Mouse (Mus musculus) embryonic stem cell, embryonic (primary cell): ENCODE measurements around the gene Ube2m.

Experiments
- CTCF ChIA-PET, 4 experiments: fragments of 300-600 bp in 2 of 4; fragments of 350-600 bp in 2 of 4; sonication (Branson Sonifier 250); formaldehyde crosslinking; loops; one replicate each; lab custom pipeline; 2022; ENCODE audit warnings: inconsistent platforms in 2 of 4; lab: Charles Lee
- POLR2A ChIA-PET, 4 experiments: fragments of 300-600 bp in 2 of 4; fragments of 350-600 bp in 2 of 4; sonication (Branson Sonifier 250); formaldehyde crosslinking; loops; one replicate each; lab custom pipeline; 2022; ENCODE audit warnings: antibody characterized with exemption in 4 of 4, inconsistent platforms in 1 of 4; lab: Charles Lee

The Ube2m gene

GRCm38 (mm10) chr7:12998851-12999250 lies 39.2 kb downstream of the Ube2m start, which contains the start of gene Trim28:
TSS of gene Trim28 (plus strand) at chr7:12999114.
- CTCF ChIA-PET: interaction anchor here in 1 of 4 experiments (0.6 kb wide), 1 partner anchor 48 kb away, joined by 4 read pairs; no protein-coding TSS in a partner anchor
- POLR2A ChIA-PET: interaction anchor here in 3 of 4 experiments (0.9 to 2.9 kb wide), 9 partner anchors 11 to 76 kb away, joined by 3 to 10 read pairs (median 7); partner anchors contain the start of genes Zbtb45 (in 1 of the 3) and Zfp446 (in 1 of the 3)

- CTCF ChIA-PET: interaction anchor here in 2 of 4 experiments (0.6 to 3.1 kb wide), 5 partner anchors 8 to 97 kb away, joined by 3 to 15 read pairs (median 3); partner anchors contain the start of gene Zbtb45 (in 1 of the 2)
- POLR2A ChIA-PET: interaction anchor here in 3 of 4 experiments (0.8 to 3.5 kb wide), 28 partner anchors 8 to 117 kb away, joined by 3 to 26 read pairs (median 5); partner anchors contain the start of genes Zbtb45 (in 2 of the 3), Zfp446 (in 2 of the 3), Rnf225 (in 1 of the 3) and Rps5 (in 1 of the 3)
Measured at GRCm38 (mm10) chr7:12998053-12998452, 40.0 kb downstream of the Ube2m start, which contains the start of gene Slc27a5. TSS of gene Slc27a5 (minus strand) at chr7:12998192.

DNA sequence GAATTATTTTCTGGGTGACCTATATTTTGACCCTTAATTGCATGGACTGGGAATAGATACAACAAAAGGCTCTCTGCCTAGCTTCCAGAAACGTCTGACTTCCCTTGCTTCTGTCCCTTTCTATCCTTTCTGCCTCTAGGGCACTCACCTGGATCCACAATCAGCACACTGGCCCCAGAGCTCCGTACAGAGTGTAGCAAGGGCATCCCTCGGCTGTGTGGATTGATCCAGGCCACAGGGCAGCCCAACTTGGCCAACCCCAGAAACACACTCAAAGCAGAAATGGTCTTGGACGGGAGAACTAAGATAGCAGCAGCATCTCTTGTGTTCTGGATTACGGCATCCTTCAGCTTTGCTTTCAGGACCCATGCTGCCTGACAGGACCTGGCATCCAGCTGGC lies 40.8 kb downstream of the Ube2m start:
- POLR2A ChIA-PET: interaction anchor here in 3 of 4 experiments (0.6 to 3.5 kb wide), 33 partner anchors 9 to 116 kb away, joined by 3 to 26 read pairs (median 5); partner anchors contain the start of genes Rps5 (in 2 of the 3), Zbtb45 (in 2 of the 3), Zfp446 (in 2 of the 3) and Rnf225 (in 1 of the 3)
- CTCF ChIA-PET: interaction anchor here in 3 of 4 experiments (0.6 to 3.1 kb wide), 6 partner anchors 9 to 96 kb away, joined by 3 to 15 read pairs (median 3); partner anchors contain the start of gene Zbtb45 (in 2 of the 3)

DNA sequence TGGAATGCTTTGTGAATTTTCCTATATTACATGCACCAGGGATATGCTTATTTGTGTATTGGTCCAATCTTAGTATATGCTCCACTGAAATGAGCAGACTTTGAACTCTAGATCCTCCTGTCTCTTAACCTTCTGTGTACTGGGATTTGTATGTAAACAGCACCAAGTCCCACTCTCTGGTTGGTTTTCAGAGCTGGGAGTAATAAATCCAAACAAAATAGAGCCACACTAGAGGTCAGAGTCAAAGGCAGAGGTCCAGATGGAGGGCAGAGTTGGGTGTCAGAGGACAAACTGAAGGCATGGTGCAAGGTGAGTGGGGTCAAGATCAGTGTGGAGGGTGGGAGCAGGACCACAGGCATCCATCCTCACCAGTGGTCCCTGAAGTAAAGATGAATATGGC lies 42.2 kb downstream of the Ube2m start:
- ChIA-PET CTCF (interaction anchor here in 2 of 4 experiments (0.6 to 3.1 kb wide), 2 partner anchors 8 to 10 kb away, joined by 7 to 15 read pairs; no protein-coding TSS in a partner anchor), POLR2A (interaction anchor here in 3 of 4 experiments (0.6 to 3.5 kb wide), 15 partner anchors 10 to 74 kb away, joined by 3 to 26 read pairs (median 7); partner anchors contain the start of genes Zbtb45 (in 3 of the 3), Rnf225 (in 1 of the 3), Rps5 (in 1 of the 3) and Zfp446 (in 1 of the 3))

GRCm38 (mm10) chr7:12993148-12993547 lies 44.9 kb downstream of the Ube2m start:
- ChIA-PET CTCF (interaction anchor here in 3 of 4 experiments (0.6 to 1.1 kb wide), 5 partner anchors 9 to 84 kb away, joined by 3 to 8 read pairs (median 4); partner anchors contain the start of gene Zbtb45 (in 1 of the 3)), POLR2A (interaction anchor here in 2 of 4 experiments (0.6 to 2.3 kb wide), 16 partner anchors 10 to 71 kb away, joined by 3 to 19 read pairs (median 5); partner anchors contain the start of genes Rps5 (in 2 of the 2) and Zfp446 (in 2 of the 2))

DNA sequence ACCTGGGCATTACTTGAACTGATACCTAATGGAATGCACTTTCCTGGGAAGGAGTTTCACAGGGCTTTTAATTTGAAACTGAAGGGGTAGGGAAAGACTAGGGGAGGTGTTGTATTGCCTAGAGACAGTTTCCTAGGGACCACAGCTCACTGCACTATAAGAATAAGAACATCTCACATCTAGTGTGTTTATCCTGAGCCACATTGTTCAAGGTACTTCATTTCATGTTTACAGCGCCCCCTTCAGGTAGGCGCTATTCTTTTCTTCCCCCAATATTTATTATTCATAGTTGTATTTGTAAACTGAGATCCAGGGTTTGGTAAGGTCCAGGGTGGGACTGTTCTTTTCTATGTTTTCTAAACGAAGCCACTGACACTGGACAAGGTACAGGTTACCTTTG lies 45.9 kb downstream of the Ube2m start:
- POLR2A ChIA-PET: interaction anchor here in 2 of 4 experiments (0.6 to 2.3 kb wide), 11 partner anchors 10 to 125 kb away, joined by 3 to 19 read pairs (median 7); partner anchors contain the start of genes Rps5 (in 2 of the 2) and Zfp446 (in 1 of the 2)
- CTCF ChIA-PET: interaction anchor here in 1 of 4 experiments (0.7 to 1.5 kb wide), 3 partner anchors 12 to 14 kb away, joined by 3 to 4 read pairs (median 3); no protein-coding TSS in a partner anchor

DNA sequence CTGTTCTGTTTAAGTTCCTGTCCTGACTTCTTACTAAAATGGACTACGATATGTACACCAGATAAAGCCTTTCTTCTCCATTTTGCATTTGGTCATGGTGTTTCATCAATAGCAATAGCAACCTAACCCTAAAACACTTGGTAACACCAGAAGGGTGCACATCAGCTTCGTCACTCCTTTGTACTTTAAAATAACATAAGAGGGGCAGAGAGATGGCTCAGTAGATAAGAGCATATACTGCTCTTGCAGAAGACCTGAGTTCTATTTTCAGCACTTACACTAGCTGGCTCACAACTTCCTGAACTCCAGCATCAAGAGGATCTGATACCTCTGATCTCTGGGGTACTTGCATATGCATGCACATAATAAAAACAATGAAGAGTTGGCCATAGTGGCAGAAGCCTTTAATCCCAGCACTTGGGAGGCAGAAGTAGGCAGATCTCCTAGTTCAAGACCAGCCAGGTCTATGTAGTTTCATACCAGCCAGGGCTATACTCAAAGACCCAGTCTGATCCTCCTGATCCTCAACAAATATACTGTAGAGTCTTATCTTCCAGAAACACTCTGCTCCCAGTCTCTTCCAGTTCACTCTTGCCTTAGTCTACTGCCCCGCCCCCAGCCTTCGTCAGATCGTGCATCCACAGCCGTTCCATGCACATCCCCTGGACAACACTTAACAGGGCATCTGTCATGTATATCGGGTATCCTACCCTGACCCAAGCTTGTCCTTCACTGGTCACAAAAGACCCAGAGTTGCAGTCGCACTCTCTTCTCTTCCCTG lies 50.5 kb downstream of the Ube2m start:
- CTCF ChIA-PET: interaction anchor here in 2 of 4 experiments (1.0 to 1.4 kb wide), 2 partner anchors 10 to 16 kb away, joined by 3 to 5 read pairs; partner anchors contain the start of gene Zfp446 (in 1 of the 2)

GRCm38 (mm10) chr7:12986906-12987305 lies 51.2 kb downstream of the Ube2m start:
- POLR2A ChIA-PET: interaction anchor here in 3 of 4 experiments (0.6 to 6.1 kb wide), 12 partner anchors 8 to 64 kb away, joined by 3 to 44 read pairs (median 5); partner anchors contain the start of genes Zfp446 (in 3 of the 3) and Rps5 (in 1 of the 3)
- CTCF ChIA-PET: interaction anchor here in 1 of 4 experiments (1.0 kb wide), 1 partner anchor 16 kb away, joined by 3 read pairs; no protein-coding TSS in a partner anchor

More for the DNA sequence above, 50.5 kb downstream of the Ube2m start:
- POLR2A ChIA-PET: interaction anchor here (0.6 to 6.1 kb wide), 19 partner anchors 9 to 65 kb away, joined by 3 to 44 read pairs (median 4); partner anchors contain the start of genes Zfp446 (in 3 of the 4), Rnf225 (in 1 of the 4) and Rps5 (in 1 of the 4)

DNA sequence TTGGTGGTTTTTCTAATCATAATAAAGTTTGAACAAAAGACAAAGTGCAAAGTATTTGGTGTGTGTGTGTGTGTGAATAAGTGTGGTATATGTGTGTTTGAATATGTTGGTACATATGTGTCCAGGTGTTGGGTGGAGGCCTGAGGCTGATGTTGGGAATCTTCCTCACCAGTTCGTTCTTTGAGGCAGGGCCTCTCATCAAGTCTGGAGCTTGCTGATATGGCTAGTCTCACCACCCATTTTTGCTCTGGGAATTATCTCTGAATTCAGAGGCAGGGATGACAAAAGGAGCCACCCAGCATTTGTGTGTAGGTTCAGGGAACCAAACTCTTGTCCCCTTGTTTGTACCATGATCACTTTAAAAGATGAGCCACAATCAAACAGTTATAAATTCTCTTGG lies 52.4 kb downstream of the Ube2m start:
- POLR2A ChIA-PET: interaction anchor here in 2 of 4 experiments (0.7 to 6.1 kb wide), 10 partner anchors 7 to 82 kb away, joined by 3 to 44 read pairs (median 4); partner anchors contain the start of genes Rps5 (in 1 of the 2) and Zfp446 (in 1 of the 2)

More for the DNA sequence above, 52.4 kb downstream of the Ube2m start:
- CTCF ChIA-PET: interaction anchor here in 2 of 4 experiments (0.6 kb wide), 2 partner anchors 23 to 188 kb away, joined by 3 to 4 read pairs; no protein-coding TSS in a partner anchor
